Mouse (Mus musculus): ENCODE measurements around the gene Rab3gap1.

Gene Rab3gap1

GRCm38 (mm10) chr1:127983274-127983993 lies 114.9 kb downstream of the Rab3gap1 start:
- DNase-seq, result no peak

GRCm38 (mm10) chr1:127985391-127985790 lies 116.8 kb downstream of the Rab3gap1 start:
- no peak for DNase-seq

GRCm38 (mm10) chr1:127988246-127988645 lies 119.7 kb downstream of the Rab3gap1 start:
- DNase-seq, result no peak

GRCm38 (mm10) chr1:127989387-127989786 lies 120.8 kb downstream of the Rab3gap1 start:
- peak in 1 of 2 experiments; percentile 13 for DNase-seq

GRCm38 (mm10) chr1:127989876-127990731 lies 121.5 kb downstream of the Rab3gap1 start:
- DNase-seq, result peak; percentile 78 to 86

Data from cerebellum, postnatal 14 days (tissue).